Mouse (Mus musculus) ovary, postnatal 14 days (tissue): ENCODE results near the gene Nfic.

ENCODE experiments used
- DNase-seq: peaks from one replicate; pipeline ENCODE4 v3.0.0; 2022; ENCODE audit warnings: low spot score

The Nfic gene

DNA sequence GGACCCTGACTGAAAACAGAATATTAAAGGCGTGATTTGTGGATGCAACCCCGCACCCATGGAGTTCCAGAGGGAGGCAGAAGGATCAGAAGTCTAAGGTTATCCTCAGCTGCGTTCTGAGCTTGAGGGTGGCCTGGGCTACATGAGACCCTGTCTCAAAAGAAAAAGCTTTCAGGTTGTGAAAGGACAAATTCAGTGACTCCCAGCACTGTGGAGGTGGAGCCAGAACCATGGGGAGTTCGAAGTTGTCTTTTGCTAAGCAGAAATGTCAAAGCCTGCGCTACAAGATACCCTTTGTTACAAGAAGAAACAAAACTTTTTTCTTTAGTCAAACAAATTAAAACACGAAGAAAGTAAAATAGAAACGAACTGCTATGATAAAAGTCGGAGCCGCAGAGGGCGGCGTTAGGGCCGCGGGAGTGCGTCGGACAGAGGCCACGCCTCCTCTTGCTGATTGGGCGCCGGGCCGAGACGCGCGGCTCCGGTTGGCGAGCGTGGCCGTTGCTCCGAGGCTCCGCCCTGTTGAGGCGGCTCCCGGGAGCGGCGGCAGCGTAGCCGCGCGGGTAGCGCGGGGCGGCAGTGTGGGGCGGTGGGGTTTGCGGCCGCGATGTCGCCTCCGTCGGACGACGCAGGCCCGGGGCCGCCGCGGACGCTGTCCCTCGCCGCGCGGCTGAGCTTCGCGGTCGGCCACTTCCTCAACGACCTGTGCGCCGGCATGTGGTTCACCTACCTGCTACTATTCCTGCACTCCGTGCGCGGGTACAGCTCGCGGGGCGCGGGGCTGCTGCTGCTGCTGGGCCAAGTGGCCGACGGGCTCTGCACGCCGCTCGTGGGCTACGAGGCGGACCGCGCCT, 98.2 kb downstream of the Nfic start, which contains the start of gene Mfsd12:
Gene Mfsd12, plus strand, starts transcription at position 501 of the 854 bp plus-strand sequence.
- peak; percentile 88 for DNase-seq

DNA sequence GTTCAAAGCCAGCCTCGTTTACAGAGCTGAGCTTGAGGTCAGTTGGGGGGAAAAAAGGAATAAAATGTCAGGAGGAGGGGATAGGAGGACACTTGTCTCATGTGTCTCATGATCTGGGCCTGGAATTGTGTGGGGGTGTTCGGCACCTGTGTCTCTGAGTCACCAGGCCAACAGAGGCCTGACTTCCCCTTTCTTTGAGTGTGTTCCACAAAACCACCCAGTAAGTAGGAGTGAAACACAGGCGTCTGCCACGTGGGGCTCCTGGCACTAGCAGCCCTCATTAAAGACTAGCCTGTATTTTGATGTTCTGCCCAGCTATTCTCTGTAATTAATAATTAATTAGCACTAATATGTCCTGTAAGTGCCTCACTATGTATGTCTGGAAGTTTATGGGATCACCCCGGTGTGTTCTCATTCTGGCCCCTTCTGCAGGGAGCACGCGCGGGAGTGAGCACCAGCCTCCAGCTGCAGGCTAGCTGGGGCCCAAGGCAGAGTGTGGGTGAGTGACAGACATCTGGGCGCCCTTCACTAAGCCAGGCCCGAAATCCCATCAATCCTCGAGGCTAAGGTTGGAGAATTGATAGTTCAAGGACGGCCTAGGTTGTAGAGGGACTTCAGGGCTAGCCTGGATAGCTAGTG, 99.0 kb downstream of the Nfic start:
- DNase-seq: no peak

DNA sequence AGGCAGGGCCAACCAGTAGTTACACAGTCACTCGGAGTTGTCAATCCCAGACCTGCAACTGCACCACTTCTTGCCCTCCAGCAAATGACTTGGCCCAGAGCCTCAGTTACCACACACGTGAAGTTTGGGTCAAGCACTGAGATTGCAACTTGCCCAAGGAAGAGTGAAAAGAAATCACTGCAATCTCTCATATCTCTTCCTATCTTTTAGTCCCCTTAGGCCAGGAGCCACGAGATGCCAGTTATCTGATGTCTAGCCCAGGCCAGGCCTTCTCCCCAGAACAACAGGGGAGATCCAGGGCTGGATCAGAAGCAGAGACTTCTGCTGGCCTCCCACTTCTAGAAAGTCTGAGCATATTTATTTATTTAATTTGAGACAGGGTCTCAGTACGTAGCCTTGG, 99.9 kb downstream of the Nfic start:
- no peak for DNase-seq

DNA sequence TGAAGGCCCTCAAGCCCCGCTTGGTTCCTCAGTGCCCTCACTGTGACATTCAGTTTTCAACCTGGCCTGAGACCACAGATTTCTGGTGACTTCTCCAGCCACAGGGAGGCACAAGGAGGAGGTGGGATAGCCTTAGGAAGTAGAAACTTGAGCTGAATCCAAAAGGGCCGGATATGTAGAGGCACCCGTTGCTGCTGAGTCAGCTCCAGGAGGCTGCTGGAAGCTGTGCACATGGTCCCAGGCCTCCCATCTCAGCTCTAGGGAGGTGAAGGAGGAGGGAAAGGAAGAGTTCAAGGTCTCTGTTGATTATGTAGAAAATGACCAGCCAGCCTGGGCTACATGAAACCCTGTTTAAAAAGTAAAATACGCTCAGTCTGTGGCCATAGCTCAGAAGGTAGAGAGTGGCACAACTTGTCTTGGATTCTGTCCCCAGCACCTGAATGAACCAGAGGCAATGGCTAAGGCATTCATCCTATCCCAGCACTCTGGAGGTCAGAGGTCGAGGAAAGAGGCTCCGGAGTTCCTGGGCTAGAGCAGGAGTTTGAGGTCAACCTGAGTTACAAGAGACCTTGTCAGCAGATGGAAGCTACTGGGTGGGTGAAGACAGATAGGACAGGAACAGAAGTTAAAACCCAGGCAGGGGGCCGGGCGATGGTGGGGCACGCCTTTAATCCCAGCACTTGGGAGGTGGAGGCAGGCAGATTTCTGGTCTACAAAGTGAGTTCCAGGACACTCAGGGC, 100.5 kb downstream of the Nfic start:
- no peak for DNase-seq

DNA sequence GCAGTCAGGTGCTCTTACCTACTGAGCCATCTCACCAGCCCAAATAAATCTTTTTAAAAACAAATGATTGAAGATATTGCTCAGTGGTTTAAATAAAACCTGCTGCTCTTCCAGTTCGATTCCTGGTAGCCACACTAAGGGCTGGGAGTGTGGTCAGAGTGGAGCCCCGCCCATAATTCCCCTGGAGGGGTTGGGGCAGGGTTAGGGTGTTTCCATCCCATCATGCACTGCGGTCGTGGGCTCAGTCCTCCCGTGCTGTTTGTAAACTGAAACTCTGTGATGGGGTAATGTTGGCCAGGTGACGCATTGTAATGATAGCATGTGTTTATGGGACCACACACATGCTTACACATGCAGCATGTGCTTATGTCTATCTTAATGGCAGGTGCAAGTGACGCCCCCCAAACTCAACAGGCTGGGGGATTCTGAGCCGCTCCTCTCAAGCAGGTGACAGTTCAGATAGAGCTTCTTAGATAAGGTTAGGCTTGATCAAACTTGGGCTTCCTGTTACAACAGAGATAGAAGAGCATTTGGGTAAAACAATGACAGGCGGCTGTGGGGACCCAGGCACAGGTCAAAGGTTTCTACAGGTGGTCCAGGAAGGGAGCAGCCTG, 103.7 kb downstream of the Nfic start:
- no peak for DNase-seq

DNA sequence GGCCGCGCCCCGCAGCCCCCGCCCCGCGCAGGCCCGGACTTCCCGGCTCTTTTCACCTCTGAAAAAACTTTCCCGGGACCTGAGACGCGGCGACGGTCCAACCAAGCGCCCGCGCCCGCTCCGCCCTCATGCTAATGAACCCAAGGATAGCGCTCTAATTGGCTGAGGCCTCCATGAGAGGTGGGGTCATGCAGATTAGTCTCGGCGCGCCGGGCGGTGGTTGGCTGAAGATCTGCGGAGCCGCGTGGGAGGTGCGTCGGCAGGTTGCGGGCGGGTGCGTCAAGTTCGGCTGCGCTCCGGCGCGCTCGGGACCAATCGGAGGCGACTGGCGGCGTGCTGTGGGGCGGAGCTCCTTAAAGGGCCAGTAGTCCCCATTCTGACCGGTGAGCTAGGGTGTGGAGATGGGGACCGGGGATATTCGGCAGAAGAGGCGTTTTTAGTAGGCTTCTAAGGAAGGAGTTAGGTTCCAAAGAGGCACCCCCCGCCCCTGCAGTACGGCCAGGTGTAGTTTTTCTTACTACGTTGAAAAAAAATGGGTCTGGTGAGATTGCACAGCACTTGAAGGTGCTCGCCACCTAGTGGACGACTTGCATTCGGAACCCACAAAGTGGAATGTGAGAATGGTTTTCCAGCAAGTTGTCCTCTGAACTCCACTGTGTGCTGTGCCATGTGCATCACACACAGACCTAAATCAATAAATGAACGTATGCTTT, 104.9 kb downstream of the Nfic start, which contains the start of gene Hmg20b:
Gene Hmg20b, minus strand, starts transcription at position 130 of the 713 bp plus-strand sequence.
- peak; percentile 96 for DNase-seq

DNA sequence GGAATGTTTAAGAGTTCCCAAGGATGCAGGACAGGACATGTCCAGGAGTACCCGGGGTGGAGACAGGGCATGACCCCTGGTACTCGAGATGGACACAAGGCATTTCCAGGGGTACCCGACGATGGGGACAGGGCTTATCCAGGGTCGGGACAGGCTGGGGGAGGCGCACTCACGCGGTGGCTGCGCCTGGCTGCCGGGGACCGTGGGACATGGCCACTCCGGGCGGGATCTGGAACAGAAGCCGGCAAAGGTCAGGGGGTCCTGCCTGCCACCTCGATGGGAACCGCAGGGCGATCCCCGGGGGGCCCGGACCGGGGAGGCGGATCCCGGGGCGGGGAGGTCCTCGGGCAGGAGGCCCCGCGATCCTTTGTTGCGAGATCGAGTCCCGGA, 105.5 kb downstream of the Nfic start:
- DNase-seq: no peak

DNA sequence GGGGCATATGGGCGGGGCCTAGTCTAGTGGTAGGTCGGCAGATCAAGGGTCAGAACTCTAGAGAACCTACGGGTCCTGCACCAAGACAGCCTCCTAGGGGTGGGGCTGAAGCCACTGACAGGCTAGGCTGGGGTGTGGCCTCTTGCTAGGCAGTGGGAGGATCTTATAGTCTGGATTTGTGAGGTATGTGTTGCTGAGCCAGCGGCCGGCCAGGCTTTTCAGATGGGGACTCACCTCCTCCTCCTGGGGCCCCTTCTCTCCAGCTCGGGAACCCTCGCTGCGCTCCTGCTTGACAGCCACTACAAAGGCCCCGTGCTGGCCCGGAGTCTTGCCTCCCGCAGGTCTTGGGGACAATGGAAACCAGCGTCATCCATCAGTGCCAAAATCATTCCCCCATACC, 106.3 kb downstream of the Nfic start:
- no peak for DNase-seq

DNA sequence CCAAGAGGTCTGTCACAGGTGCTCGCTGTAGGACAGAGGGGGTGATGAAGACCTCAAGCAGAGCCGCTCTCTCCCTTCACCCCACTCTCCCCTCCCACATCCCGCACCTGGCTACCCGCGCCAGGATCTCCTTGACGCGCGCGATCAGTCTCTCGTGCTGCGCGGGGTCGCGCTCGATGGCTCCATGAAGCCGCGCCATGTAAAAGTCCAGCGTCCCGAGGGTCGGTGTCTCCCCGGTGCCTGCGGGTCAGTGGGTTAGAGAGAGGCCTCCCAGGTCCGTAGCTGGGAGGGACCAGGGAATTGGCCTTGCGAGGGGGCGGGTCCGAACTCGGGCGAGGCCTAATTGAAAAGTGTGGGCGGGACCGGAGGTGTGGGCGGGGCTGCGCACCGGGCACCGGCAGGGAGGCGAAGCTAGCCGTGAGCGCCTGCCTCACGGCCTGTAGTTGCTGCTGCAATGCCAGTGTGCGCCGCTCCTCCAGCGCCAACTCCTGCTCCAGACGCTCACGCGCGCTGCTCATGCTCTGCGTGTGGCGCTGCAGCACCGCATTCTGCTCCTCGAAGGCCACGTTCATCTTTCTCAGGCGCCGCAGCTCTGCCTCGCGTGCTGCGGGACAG, 108.9 kb downstream of the Nfic start:
- no peak for DNase-seq
